18 mouse cellular contexts compared by ENCODE assay signal in genomic region chr2:30454587-30454986, GRCm38 (mm10).
"Had no signal": no experiment of that assay in that cellular context is flagged by ENCODE, and none has a peak within 500 bp of the region (broad histone marks: within the 10 kb centered on the region; RNA-seq: fewer than 3 reads in every experiment).

No protein-coding gene starts in this region.

- H3K4me3 ChIP-seq: midbrain, embryonic 13.5 days; midbrain, embryonic 15.5 days; neural tube, embryonic 13.5 days; neural tube, embryonic 15.5 days had no signal

- H3K27me3 ChIP-seq: midbrain, embryonic 13.5 days; midbrain, embryonic 15.5 days; neural tube, embryonic 13.5 days; neural tube, embryonic 15.5 days had no signal

- H3K4me2 ChIP-seq: lung, embryonic 14.5 days; midbrain, embryonic 11.5 days; midbrain, embryonic 13.5 days; midbrain, embryonic 15.5 days; neural tube, embryonic 13.5 days; neural tube, embryonic 15.5 days had no signal

- DNase-seq: lung, adult 18-20 months; lung, embryonic 14.5 days; lung, postnatal 10 days; lung, postnatal 4 days; retina, postnatal 1 day; right cerebral cortex, adult 18-20 months; right cerebral cortex, postnatal 25 days; right cerebral cortex, postnatal 4 days; spleen, adult 18-20 months; thymus, adult 18-20 months; thymus, postnatal 25 days; thymus, postnatal 4 days had no signal

- H3K36me3 ChIP-seq: midbrain, embryonic 15.5 days had no signal

- H3K9ac ChIP-seq: liver, embryonic 14.5 days; lung, embryonic 14.5 days; midbrain, embryonic 13.5 days; midbrain, embryonic 15.5 days; neural tube, embryonic 13.5 days; neural tube, embryonic 15.5 days had no signal

- H3K4me1 ChIP-seq: midbrain, embryonic 15.5 days had no signal

- H3K27ac ChIP-seq: liver, embryonic 14.5 days; midbrain, embryonic 13.5 days; midbrain, embryonic 15.5 days; neural tube, embryonic 13.5 days; neural tube, embryonic 15.5 days had no signal

- ATAC-seq: midbrain, embryonic 13.5 days; midbrain, embryonic 15.5 days had no signal

- H3K9me3 ChIP-seq: midbrain, embryonic 13.5 days; midbrain, embryonic 15.5 days; neural tube, embryonic 13.5 days; neural tube, embryonic 15.5 days had no signal
